Mouse (Mus musculus): Measurements from ENCODE around the gene Dusp10. TPM values are rescaled to one million over a fixed set of nuclear protein-coding genes. Genes with fewer than 3 reads are reported as not detected.

Gene Dusp10
- total RNA-seq, 2 experiments from 2014 or later: 1.5 to 7.1 TPM

DNA sequence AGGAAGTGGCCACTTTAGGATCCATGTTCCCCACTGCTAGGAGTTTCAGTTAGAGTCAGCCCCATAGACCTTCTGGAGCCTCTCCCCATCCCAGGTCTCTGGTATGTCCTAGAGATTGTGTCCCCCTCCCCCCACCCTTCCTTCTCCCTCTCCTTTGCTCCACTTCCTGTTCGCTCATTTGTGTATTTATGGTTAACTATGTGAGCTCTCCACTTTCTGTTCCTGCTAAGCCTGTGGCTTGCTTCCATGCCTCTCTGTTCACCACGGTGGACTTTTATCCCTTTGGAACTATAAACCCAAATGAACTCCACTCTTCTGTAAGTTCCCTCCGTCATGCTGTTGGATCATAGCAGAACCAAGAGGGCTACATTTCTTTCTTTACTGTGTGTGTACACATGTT lies 13.9 kb downstream of the Dusp10 start:
- ATAC-seq (replicated peaks; ENCODE audit: low FRiP score, poor library complexity, severe bottlenecking): no peak

DNA sequence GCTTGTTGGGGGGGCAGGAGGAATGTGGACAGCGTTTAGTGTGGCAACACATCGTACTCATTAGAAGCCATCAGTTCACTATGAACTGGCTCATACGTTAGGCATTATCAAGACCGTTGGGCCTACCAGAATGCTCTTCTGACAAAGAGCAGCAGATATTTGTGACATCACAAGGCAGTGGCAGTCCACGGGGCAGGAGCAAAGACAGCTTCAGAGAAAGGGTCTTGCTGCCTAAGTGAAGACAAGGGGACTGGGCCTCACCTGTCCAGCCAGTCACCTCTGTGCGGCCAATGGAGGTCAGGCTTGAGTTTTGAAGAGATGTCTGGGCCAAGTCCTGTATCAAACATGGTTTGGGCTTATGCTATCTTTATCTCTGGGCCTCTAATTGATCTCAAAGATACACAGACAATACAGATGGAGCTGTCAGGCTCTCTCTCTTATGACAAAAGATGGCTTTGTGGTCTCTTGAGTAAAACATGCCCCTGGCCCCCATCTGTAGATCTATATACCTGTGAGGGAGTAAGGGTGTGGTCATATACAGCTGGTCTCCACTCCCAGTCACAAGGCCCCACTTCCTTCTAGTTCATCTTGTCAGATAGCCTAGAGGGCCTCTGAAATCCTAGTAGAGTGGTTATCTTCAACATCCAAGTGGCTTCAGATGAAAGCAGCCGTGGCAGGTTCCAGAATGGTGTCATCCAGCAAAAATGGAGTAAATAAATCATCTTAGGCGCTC lies 17.1 kb downstream of the Dusp10 start:
- no peak for ATAC-seq (replicated peaks; ENCODE audit: low FRiP score, poor library complexity, severe bottlenecking)

DNA sequence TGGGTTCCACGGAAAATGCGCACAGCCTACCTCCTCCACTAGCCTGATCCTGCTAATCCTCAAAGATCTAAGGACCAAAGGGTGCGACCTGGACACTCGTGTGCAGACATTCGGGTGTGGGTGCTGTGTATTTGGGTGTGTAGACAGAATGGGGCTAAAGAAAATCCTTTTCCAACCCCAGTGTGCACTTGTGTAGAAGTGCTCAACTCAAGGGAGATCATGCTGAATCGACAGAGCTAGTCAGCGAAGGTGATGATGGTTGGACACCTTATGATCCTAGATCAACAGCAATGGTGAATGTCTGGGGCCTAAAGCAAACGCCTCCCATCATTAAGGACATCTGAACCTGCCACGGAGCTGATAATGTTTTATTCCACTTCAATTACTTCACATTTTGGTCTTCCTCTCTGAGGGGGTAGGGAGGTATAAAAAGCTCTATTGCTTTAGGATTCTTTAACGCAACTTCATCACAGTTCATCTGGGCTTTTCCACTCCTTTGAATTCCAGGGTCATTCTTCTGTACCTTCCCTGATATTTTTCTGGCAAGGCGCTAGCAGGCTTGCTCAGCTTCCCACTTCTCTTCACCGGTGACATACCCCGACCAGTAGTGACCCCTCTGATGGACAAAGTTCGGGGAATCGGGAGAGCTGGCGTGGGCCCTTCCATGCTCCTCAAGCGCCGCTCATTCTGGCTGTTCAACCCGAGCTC lies 19.7 kb downstream of the Dusp10 start:
- ATAC-seq (replicated peaks; ENCODE audit: low FRiP score, poor library complexity, severe bottlenecking): no peak

DNA sequence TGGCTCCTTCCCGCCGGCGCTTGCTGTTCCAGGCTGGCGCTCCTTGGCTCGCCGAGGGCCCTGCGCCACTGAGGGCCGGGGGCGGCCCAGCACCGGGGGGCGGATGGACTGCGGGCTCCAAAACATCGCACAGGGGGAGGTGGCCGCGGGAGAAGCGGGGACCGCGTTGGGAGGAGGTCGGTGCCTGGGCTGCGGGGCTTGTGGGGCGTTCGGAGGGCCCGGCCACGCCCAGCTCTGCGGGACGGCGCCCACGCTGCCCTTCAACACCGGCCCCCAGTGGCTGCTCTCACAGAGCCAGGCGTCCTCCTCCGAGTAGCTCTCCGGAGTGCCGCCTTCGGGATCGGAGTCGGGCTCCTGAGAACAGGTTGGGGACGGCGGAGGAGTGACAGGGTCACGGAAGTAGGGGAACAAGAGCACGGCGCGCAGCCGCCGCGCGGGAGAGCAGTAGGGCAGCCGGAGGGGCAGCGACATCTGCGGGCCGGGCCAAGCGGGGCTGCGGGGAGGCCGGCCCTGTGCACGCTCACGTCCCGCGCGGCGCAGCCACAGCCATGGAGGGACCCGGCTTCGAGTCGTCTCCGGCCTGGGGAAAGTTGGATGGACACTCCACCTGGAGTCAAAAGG lies 20.4 kb downstream of the Dusp10 start:
- ATAC-seq (replicated peaks; ENCODE audit: low FRiP score, poor library complexity, severe bottlenecking): peak; percentile 58

DNA sequence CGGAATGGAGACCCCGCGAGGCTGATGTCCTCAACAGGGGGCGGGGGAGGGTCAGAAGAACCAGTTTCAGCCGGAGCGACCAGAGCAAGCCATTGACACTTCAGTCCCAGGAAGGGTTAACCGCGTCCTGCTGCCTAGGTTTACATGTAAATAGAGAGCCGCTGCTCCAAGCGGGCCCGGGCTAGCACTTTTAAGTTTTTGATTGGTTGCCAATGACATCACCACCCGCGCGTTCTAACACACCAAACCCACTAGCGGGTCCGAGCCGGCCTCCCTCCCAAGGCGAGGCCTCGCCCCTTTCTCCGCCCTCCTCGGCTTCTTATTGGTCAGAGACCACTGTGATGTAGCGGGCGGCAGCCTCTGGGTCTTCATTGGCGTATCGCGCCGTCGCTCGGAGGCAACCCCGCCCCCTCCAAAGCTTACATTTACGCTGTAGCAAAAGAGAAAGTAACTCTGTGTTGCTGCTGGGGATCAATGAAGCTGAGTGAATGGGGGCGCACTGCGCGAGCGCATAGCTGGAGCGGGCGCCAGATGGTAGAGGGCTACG lies 21.0 kb downstream of the Dusp10 start, which contains the start of gene 1700056E22Rik:
TSS of gene 1700056E22Rik (minus strand) at position 291 of the 547 bp plus-strand sequence.
- ATAC-seq (replicated peaks; ENCODE audit: low FRiP score, poor library complexity, severe bottlenecking): peak; percentile 97

DNA sequence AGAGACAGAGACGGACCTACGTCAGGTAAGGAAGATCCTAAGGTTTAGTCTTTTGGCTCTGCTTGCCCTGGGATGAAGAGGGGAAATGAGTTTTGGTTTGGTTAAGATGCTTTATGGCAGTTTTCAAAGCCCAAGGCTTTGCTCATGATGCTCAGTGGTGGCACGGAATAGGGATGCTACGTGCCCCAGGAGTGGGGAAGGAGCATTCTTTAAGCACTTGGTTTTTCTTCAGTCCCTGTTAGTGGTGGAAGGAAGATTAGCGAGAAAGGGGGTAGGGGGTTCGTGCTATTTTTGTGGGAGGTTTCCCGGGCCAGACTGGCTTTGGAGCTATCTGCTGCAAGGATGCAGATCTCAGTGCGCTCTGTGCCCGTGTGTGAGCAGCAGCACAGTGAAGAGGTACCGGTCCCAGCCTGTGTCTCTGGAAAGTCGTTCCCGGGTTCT lies 21.7 kb downstream of the Dusp10 start:
- ATAC-seq (replicated peaks; ENCODE audit: low FRiP score, poor library complexity, severe bottlenecking): no peak

DNA sequence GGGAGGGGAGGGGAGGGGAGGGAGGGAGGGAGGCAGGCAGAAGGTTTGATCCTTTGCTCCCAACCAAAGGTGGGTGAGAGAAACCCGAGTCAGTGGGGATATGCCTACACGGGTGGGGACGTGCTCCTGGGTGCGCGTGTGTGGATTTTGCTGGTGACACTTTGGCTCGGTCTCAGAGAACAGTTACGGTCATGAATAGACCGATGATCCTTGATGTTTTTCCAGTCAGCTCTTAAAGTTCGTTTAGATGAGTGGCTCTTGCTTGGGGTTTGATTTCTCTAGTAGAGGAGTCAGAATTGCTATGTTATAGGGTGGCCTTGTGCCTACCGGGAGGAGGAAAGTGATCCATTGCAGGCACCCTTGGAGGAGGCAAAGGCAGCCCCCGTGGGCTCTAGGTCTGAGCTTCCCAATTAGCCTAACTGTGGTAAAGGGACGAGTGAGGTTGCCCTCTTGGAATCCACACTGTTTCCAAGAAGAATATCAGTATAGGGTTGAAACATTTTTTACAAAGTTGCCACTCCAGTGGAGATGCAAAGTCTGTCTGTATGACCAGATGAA lies 22.3 kb downstream of the Dusp10 start:
- no peak for ATAC-seq (replicated peaks; ENCODE audit: low FRiP score, poor library complexity, severe bottlenecking)

DNA sequence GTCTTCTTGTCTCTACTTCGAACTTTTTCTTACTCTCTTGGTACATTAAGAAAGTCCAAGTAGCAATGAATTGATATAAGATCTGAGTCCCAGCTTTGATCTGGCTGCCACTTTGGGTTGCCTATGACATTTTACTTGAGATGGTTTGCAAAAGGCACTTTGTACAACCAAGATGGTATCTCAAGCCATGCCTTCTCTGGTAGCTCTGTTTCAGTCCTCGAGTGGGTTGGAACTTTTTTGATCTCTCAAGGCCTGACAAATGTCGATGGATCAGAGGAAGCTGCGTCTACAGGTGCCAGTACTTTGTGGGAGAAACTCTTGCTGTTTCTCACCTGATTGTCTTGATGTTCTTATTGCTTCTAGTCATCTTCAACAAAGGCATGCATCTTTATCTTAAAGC lies 24.7 kb downstream of the Dusp10 start:
- ATAC-seq (replicated peaks; ENCODE audit: low FRiP score, poor library complexity, severe bottlenecking): no peak

DNA sequence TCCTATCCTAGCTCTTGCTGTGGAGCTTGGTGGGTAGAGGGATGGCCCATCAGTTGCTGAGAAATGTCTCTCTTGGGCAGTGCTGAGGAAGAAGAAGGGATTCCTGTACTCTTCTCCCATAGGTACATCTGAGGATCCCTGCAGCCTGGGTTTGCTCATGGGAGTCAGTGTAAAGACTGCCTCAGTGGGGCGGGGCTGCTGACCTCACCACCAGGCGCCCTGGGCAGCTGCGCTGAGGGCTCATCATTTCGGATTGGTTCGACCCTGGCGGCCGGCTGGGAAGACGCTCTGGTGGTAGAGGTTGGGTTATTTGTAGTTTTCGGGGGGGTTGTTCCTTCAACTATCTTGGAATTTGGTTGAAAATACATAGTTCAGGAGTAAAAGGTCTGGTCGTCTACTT lies 26.2 kb downstream of the Dusp10 start:
- ATAC-seq (replicated peaks; ENCODE audit: low FRiP score, poor library complexity, severe bottlenecking): no peak

DNA sequence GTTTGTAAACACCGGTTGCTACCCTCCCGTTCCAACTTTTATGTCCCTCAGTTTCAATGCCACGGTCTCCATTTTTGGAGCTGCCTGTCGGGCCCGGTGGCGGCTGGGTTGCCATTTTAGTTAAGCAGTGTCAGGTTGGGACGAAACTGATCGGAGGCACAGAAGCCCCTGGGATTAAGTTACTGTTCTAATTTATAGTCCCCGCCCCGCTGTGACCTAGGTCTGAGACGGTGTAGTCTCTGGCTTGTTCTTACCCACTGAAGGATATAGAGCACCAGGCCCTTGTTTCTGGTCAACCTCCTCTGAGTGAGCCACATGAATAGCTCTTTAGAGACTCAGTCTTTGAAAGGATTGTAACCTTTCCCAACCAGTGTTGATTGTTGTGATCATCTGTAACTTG lies 27.1 kb downstream of the Dusp10 start:
- ATAC-seq (replicated peaks; ENCODE audit: low FRiP score, poor library complexity, severe bottlenecking): no peak

DNA sequence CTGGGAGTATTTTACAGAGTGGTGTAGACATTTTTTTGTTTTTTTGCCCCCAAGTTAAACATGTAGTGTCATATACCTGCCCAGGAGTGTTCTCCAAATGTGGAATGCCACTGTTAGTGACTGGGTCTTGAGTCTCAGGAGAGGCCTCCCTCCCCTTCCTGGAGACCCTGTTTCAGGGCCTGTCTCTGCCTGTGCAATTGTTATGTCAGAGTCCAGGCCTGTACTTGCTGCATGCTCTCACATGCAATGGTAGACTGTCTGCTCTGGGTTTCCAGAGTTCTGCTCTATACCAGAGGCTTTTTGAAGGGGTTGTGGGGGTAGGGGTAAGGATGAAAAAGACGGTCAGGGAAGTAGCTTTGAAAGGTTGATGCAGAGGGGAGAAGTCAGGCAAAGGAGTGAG lies 27.8 kb downstream of the Dusp10 start:
- no peak for ATAC-seq (replicated peaks; ENCODE audit: low FRiP score, poor library complexity, severe bottlenecking)

DNA sequence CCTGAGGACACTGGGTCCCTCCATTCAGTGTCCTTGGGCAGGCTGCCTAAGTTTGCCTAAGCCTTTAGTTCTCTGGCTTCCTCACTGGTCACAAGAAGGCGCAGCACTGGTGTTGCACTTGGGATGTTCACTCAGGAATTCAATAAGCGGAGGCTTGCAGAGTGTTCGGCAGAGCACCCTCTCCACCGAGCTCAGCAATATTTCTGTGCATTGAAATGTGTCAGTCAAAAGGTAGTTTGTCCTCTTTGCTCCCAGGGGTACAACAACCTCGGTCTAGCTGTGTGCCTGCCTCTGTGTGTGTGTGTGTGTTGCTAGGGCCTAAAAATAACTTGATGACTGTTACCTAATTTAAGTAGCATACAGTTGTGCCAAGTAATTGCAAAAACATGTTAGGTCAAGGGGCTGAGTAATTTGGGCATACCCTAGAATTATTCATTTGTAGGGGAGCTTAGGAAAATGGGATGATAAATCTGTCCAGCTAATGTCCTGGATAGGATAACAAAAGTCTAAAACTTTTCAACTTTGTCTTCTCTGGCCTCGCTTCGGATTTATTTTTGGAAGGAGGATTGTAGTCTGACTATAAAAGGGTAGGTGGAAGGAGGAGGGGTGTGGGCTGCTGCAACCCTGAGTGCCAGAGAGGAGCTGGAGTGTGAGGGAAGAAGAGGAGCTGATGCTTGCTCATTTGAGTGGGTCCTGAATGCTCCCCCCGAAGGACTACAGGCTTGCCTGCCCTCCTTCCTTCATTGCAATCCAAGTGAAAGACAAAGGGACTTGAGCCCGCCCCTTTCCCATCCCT lies 28.9 kb downstream of the Dusp10 start:
- no peak for ATAC-seq (replicated peaks; ENCODE audit: low FRiP score, poor library complexity, severe bottlenecking)

DNA sequence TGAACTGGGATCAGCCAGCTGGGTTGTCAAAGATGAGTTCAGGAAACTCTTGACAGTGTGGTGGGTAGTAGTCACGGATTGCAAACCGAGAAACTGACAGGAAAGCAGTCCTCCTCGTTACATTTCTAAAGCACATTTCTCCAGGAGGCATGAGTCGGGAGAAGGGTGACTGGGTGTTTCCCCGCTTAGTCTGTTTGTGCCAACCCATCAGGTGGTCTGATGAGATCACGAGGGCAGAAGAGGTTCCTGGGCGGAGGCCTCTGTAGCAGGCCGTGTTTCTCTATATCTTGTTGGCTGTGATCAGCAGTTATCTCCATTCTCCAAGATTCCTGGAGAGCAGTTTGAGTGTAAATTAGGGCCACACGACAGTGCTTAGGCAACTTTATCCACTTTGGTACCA lies 29.6 kb downstream of the Dusp10 start:
- 0 out of 2 replicates have a peak, but pooled peaks have one; percentile 40 for ATAC-seq (replicated peaks; ENCODE audit: low FRiP score, poor library complexity, severe bottlenecking)

DNA sequence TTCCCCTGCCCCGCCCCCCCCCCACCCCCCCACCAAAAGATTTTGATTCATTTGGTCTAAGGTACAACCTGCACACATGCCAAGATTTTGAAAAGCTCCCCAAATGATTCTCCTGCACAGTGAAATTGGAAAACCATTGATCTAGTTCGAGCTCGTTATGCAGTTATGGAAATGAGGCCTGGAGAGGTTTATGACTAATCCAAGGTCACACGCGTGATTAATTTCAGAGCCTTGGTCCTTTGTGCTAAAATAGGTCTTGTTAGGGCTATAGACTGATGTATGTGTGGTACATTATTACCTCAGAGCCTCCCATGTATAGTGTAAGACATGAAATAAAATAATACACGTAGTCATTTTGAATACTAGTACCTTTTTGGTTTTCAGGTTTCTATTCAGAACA lies 30.3 kb downstream of the Dusp10 start:
- ATAC-seq (replicated peaks; ENCODE audit: low FRiP score, poor library complexity, severe bottlenecking): no peak

DNA sequence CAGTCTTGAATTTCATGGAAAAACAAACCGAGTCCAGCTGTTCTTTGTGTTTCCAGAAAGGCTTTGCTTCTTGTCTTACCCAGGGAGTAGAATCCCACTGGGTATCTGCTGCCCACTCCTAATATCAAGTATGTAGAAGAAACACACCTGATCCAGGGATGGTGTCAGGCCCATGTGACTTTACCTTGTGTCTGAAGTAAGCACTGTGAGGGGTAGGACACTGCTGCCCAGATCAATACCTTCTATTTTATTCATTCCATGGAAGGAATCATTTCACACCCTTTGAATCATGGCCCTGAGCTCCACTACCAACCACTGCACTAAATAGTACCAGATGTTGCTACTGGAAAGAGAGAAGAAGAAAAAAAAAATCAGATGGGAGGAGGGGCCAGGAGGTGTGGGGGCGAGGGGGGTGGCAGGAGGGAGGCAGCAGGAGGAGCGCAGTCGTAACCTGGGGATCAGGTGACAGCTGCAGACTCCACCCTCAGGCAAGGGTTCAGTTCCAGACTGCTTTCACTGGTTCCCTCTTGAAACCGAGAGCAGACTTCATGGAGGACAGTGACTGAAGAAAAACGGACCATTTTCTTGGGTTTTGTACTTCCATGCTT lies 33.1 kb downstream of the Dusp10 start:
- ATAC-seq (replicated peaks; ENCODE audit: low FRiP score, poor library complexity, severe bottlenecking): no peak

DNA sequence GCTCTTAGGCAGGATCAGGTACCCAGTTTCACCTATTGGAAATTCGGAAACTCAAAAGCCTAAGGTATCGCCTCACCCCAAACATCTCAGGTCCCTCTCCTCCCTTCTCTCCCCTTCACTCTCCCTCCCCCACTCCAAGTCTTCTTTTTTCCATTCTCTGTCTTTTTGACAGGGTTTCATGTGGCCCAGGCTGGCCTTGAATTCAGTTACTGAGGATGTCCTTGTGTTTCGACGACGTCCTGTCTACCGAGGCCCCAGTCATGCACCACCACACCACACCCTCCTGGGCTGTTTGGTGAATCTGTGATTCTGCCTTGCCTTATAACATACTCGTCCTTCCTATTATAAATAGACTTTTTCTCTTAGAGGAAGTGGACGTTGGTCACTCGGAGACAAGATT lies 34.7 kb downstream of the Dusp10 start:
- ATAC-seq (replicated peaks; ENCODE audit: low FRiP score, poor library complexity, severe bottlenecking): no peak

DNA sequence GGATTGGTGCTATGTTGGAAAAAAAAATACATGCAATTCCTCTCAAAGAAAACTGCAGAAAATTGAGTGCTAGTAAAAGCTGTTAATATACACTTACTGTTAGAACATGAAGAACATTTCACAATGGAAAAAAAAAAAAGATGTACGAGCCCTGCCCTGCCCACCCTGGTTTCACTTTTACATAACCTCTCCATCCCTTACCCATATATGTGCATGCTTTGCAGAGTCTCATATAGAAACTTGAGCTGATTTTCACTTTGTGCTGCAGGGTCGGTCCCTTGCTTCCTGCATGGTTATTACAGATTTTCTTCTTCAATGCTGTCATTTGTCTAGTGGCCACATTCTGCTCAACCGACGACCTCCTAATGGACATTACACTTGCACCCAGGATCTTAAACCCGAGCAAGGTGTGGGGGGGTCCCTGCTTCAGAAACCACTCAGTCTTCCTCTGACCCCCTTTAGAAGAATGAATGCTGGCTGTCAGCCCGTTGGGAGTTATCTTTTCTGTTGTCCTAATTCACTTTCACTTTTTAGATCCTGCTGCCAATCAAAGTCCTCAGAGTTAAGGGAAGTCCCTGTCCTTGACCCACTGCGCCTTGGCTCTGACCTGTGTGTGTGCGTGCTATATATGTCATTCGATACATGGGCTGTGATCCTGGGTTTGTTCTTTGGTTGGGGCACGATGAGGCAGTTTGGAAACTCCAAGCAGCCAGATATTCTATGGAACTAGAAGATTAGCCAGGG lies 35.7 kb downstream of the Dusp10 start:
- no peak for ATAC-seq (replicated peaks; ENCODE audit: low FRiP score, poor library complexity, severe bottlenecking)

DNA sequence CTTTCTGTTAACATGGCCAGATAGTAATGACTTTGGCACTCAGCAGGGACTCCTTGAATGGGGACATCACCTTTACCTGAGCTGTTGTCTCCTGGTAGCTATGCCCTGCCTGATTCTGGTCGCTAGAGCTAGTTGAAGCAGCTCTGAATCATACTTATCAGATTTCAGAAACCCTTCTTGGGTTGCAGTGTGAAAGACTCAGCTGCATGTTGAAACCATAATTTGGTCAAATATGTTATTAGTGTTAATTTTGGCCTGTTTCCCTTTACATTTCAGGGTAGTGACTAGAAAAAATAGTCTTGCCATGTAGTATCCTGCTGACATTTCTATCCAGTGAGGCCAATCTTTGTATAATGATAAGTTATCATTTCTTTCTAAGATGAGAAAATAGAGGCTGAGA lies 38.2 kb downstream of the Dusp10 start:
- ATAC-seq (replicated peaks; ENCODE audit: low FRiP score, poor library complexity, severe bottlenecking): no peak

DNA sequence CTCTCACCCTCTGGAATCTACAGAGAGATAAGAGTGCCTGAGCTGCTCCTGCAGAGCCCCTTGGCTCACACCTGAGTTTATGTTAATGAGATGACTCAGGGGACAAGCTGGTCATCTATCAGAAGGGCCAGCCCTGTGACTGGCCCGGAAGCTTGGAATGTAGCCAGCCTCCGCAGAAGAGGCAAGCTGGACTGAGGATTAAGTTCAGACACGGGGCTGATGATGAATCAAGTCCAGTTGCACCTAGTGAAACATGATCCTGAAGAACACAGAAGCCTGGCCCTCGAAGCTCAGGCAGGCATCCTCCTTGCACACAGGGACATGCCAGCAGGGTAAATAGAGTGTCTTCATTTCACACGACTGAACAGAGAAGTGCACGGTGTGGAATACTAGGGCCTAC lies 38.7 kb downstream of the Dusp10 start:
- ATAC-seq (replicated peaks; ENCODE audit: low FRiP score, poor library complexity, severe bottlenecking): no peak

Data from erythroid progenitor cell, adult 5-6 weeks (primary cell).